Mouse (Mus musculus) mature B cell (primary cell): ENCODE data around the gene Cxcl14.

Source experiments
- in situ Hi-C: fragments of 300-500 bp; cut with MboI; formaldehyde crosslinking; loops from 2 replicates; pipeline ENCODE4 v1.14.3; 2019

The Cxcl14 gene

DNA sequence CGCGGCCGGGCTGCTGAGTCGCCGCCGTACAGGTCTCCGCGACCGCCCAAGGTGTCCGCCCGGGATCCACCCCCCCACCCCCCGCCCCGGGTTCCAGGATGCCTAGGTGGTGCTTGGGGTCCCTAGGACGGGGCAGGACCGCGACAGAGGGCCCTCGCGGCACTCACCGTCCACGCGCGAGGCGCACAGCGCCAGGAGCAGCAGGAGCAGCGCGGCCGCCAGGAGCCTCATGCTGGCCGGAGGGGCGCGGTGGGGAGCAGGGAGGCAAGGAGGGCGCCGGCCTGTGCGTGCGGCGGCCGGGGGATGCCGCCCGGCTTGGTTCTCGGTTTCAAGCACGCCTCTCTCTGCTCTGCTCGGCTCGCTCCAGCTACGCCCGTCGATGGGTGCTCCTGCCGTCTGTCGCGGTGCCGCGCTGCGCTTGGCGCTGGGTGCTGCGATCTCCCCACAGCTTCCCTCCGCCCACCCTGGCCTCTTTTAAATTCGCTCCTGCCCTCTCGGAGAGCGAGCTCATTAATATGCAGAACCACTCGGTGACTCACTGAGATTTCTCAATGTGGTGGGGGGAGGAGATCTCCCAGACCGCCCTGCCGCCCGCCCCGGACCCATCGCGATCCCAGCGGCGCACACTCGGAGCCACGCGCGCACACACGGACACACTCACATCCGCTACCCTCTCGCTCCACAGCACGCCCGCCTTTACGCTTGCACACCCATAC, at the start of gene Cxcl14:
Cxcl14 (minus strand) TSS at position 609 of the 716 bp plus-strand sequence.
- in situ Hi-C loops: no loop called here

DNA sequence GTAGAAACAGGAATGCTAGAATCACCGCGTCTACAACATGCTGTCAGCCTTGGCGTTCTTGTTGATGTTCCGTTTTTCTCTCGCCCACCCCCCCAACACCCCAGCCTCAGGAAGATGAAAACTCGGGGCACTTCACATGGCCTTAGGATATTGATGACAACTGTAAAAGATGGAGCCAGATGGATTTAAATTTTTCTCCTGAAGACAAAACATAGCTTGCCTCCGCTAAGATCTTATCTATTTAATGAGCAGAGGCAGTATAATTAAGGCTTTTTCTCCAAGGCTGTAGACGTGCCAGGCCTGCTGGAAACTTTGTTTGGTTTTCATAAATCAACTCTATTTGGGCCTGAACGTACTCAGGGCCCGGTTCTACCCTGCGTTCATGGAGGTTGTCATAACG, 48.0 kb upstream of the Cxcl14 start:
- in situ Hi-C loops: no loop called here

DNA sequence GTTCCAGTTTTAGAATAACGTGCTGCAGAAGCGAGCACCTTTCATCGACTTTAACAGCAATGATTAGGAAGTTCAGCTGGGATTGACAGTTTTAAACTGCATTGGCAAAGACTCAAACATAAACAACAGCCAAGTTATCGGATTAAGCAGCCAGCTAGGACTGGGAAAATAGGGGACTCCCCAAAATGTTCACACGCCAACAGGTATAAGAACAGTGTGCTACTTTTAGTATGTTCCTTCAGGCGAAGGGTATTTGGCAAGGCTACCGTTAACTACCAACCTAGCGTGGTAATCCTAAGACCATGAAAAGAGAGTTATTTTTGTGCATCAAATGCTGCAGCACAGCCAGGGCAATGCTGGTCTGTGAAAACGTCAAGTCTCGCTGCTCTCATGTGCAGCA, 46.1 kb upstream of the Cxcl14 start:
- in situ Hi-C loops: no loop called here

DNA sequence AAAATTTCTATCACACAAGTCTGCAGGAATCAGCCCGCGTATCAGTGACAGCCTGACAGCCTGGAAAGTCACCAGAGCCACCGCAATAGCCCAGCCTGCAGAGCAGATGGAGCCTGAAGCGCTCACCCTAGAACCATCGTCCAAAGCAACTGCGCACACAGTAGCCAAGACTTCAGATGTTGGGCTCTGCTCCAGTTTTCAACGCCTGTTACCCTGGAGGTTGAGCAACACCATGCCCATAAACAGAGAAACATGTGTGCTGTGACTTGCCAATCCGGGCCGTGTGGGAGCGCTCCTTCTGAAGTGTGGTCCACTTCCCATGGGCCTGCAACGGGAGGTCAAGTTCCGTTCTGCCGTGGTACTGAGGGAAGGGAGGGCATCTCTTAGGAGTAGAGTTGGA, 44.2 kb upstream of the Cxcl14 start:
- in situ Hi-C loops: no loop called here

DNA sequence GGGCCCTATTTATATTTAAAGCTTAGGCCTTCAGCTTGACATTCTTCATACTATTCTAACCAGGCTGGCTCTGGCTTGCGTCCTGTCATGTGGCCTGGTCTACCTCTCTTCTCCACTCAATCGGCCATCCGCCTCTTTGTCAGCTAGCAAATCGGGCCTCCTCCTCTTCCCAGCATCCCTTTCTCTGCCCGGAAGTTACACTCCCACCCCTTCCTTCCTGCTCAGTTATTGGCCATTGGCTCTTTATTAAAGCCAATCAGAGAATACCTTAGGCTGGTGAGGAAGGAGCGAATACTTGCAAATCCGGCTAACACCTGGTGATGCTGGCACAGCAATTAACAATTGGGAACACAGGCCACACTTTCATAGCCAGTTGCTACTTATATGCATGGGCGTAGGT, 43.5 kb upstream of the Cxcl14 start:
- in situ Hi-C loops: no loop called here

DNA sequence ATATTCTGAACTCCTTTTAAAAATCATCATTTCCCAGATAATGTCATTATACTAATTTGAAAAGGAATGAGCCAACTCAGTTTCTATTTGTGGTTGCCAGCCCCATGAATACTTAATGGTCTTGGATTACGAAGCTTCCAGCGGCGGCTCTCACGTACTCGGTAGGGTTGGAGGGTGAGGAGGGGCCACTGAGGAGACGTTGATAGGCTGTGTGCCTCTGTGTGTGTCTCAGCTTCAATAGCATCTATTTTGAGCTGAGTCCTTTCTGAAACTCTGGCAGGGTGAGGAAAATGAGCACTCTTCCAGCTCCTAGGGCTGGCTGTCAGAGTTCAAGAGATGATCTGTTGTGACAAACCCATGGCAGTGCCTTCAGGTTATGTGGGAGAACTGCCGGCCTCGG, 40.6 kb upstream of the Cxcl14 start:
- in situ Hi-C loops: no loop called here

DNA sequence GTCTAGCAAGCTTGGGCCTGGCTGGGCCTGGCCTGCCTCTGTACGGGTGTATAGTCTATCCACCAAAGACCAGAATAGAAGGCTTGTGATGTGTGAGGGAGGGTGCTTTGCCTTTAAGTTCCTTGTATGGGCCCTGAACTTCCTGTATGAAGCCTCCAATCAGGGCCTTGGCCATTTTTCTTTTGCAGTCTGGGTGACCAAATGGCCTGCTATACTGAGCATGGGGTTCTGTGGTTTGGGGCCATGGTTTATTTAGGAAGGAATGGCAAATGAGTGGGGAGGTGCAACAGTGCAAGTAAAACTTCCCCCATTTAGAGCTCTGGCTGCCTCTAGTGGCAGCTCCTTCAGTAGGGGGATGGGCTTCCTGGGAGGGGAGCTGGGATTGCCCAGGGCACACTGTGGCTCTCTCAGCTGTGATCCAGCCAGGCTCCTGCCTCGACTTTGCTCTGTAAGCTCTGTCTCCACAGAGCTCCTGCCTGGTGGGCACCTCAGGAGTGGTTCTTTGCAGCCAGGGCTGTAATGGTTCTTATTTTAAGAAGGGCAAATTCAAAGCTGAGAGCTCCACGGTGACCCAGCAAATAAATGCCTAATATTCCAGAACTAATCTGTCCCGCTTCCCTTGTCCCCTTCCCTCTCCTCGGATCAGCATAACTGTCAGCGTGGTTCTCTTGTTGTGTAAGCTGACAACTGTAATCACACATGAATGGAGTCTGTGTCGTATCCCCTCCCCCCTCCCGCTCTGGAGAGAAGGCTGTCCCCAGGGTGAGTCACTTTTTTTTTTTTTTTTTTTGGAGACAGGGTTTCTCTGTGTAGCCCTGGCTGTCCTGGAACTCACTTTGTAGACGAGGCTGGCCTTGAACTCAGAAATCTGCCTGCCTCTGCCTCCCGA, 38.7 kb upstream of the Cxcl14 start:
- in situ Hi-C loops: no loop called here

DNA sequence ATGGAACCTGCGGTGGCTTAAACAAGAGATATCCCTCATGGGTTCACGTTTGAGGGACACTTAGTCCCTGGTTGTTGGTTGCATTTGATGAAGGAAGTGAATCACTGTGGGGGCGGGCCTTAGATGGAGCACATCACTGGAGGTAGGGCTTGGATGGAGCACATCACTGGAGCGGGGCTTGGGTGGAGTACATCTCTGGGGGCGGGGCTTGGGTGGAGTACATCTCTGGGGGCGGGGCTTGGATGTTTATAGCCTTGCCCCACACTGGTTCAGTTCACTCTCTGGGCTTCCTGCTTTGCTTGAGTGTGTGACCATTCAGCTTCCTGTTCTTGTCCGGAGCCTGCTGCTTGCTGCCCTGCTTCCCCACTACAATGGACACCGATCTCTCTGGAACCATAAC, 37.9 kb upstream of the Cxcl14 start:
- in situ Hi-C loops: no loop called here

DNA sequence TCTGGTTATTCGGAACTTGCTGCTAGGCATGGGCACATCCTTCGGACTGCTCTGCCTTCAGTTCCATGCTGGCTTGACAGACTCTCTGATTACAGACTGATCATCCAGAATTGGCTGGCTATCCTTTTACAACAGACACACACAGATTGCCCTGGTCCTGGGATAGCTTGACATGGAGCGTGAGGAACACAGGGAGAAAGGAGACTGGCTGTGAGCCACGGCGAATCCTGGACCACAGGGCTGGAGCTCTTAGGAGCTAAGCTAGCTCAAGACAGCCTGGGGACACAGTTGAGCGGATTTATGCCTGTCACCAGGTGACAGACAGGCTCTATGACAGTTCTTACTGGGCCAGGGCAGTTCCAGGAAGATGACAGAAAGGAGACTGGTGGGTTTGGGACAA, 36.0 kb upstream of the Cxcl14 start:
- in situ Hi-C loops: no loop called here

DNA sequence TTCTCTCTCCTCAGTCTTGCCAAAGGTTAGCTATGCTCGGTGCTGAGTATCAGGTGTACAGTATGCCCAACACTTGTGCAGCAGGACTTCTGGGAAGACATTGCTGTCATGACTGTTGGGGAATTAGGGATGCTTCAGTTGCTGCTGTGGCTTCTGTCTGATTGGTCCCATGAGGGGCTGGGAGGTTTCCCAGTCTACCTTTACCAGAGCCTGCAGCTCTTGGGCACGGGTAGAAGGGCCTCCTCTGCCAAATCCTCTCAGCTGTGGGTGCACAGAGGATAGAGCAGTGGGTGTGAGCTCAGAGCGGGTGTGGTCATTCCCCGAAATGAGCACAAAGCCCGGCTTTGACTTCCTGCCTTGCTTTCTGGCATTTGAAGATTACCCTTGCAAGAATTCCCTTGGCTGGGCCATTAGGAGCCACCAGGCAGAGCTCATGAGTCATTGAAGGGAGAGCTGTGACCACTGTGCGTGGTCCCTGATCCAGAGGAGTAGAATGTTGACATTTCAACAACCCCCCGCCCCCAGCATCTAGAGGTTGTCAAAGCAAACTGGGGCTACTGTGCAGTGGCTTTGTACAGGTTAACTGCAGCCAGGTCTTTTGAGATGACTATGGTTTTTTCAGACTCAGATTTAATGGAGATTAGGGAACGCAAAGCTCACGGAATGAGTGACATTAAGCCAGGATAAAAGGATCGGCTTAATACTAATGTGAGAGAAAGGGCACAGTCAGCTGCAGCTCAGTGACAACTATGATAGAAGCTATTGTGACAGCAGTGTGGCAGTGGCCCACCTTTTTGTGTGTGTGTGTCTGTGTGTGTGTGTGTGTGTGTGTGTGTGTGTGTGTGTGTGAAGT, 34.5 kb upstream of the Cxcl14 start:
- in situ Hi-C loops: no loop called here

DNA sequence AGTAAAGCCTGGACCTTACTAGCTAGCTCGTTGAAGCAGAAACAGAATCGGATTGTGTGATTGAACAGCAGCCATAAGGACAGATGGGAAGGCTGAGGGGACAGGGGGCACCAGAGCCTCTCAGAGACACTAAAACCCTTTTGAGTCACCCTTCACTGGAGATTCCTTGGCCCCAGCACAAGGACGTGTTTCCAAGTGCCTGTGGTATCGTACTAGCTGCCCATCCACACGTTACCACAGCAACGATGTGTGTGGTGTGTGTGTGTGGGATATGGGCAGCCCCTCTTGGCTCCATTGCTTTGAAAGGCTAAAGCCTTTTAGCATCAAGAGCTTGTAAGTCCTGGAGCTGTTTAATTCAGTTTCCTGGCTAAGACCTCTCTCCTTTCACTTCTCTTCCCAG, 33.4 kb upstream of the Cxcl14 start:
- in situ Hi-C loops: no loop called here

DNA sequence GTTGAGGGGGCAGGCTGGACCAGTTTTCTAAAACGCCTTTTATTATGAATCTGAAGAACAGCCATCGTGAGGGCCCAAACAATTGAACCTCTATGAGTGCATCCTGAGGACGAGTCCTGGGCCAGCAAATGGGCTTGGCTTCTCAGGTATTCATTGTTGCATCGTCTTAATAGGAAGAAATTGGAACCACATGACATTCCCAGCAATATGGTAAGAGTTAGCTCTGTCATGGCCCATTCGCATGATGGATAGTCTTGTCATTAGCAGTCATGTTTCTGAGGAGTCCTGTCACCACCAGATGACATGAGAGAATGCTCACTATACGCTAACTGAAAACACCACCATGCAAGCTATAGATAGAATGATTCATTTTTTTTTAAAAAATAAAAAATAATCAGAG, 32.8 kb upstream of the Cxcl14 start:
- in situ Hi-C loops: no loop called here

DNA sequence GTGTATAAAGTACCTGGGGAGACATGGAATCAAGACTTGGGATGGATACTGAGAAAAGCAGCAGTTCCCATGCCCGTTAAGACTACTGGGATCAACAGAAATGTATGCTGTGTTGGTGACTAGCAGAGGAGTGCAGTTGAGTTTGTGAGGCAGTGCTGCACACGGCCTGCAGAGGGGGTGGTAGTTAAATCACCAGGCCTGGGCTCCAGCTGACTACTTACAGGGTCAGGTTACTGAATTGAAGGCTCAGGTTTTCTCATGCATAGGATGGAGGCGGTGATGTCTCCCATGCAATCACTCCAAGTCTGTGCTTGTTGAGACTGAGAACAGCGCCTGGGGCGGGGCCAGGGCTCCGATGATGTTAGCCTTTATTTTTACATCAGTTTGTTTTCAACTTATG, 31.4 kb upstream of the Cxcl14 start:
- in situ Hi-C loops: no loop called here

DNA sequence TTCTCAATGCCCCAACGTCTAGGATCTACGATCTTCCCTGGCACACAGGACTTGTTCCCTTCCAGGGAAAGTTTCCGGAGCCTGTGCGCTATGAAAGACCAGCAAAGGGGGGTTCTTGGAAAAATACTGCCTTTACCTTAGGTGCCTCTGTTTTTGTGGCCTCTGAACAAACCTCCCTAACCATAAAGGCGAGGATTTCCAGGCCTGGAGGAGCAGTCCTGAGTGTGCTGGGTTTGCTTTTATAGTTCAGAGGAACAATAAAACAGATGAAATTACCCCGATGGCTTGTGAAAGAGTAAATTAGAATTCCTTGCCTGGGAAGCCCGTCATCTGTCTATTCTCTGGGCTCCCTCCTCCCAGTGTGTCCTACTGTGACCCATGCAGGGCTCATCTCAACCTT, 25.3 kb upstream of the Cxcl14 start:
- in situ Hi-C loops: no loop called here

DNA sequence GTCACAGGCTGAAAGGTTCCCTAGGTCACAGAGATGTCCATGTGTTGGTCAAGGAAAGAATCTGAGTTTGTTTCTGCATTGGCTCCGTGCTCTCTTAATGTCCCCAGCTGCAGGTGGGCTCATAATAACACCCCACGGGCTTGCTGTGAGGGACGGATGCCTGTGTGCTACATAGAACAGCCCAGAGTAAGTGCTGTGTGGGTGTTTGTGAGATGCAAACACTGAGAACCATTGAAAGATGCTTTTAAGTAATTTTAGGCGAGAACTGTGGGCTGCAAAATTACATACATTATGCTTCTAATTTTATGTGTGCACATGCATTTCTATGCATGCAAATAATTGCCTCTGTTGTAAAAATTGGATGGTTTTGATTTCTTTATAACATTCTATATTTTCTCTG, 20.6 kb upstream of the Cxcl14 start:
- in situ Hi-C loops: no loop called here

DNA sequence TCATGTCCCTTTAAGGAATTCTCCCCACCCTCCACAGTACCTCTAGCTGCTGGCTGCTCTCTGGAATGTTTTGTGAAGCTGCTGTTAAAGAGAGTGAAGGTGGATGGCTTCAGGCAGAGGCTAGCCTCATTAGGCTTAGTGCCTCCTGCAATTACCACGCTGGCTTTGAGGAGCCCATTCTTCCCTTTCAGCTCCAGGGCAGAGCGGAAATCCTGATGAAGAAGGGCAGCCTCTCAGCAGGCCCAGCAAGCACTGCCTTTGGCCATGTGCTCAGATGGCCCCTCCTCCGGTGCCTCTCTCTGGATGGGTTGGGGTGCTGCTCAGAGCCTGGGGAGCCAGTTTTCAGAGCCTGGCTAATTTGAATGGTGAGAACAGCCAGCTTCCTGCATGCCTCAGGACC, 18.9 kb upstream of the Cxcl14 start:
- in situ Hi-C loops: no loop called here

DNA sequence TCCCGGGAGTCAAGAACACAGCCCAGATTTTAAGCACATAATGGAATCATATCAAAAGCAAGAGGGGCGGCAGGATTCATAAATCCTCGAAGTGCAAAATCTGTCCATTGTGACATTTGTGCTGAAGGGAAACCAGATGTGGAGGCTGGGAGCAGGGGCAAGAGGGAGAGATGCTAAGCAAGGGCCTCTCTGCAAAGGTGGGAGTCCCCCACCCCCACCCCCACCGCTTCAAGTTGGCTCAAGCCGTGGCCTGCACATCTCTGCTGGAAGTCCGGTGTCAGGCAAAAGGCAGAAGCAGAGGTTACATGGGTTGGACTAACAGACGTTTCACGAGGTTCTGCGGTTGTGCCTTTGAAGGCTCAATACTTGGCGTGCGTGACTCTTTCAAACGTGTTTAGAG, 8.7 kb upstream of the Cxcl14 start:
- in situ Hi-C loops: no loop called here

DNA sequence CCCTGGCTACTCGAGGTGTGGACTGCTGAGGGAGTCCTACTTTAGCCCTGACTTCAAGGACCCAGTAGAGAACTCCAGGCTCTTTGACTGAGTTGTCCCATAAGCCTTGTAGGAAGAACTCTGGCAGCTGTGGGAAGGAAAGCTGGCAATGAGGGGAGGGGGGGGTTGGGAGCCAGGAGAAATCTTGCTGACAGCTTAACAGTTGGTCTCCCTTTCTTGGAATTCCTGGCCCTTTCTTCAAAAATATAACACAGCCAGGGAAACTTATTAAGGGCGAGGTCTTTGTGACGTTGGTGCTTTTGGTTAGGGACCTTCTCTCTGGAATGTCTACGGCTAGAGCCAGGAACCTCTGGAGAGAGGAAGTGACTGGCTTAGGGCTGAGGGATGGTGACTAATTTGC, 8.1 kb upstream of the Cxcl14 start:
- in situ Hi-C loops: no loop called here

DNA sequence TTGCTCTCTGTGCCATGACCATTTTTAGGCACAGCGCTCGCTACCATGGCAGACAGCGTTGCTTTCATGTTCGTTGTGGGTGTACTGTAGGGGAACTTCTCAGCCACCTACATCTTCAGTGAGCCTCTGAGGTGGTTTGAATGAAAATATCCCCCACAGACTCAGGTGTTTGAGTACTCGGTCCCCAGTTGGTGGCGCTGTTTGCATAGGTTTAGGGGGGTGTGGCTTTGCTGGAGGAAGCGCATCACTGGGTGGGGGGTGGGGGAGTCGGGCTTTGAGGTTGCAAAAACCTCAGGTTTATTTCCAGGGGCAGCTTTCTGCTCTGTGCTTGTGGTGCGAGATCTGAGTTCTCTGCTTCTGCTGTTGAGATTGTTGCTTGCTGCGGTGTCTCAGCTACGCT, 3.0 kb upstream of the Cxcl14 start:
- in situ Hi-C loops: no loop called here

DNA sequence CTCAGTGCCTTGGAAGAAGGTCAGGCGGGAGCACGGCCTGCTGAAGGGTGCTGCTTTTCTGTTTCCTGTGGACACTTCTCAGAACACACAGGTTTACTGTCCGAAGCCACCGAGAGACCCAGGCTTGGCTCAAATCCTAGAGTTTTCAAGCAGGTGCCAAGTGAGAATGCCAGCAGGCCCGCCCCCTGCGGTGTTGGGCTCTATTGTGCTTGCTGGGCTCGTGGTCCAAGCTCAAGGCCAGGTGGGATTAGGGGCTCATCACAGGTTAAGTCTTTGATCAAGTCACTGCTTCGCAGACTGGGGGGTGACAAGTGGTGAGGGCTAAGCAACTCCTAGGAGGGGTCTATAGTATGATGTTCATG, 289 bp upstream of the Cxcl14 start:
- in situ Hi-C loops: no loop called here

DNA sequence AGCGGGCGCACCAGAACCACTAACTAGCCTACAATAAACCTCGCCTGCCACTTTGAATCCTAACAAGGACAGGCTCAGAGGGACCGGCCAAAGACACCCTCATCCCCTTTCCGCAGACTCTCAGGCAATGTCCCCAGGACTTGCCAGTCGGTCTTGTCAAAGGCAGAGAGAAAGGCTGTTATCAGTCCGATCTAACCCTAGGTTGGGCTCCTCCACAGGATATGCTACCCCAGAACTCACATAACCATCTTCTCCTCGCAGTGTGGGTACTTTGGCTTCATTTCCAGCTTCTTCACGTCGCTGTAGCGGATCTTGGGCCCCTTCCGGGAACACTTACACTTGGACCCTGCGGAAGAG, 787 bp downstream of the Cxcl14 start:
- in situ Hi-C loops: no loop called here

DNA sequence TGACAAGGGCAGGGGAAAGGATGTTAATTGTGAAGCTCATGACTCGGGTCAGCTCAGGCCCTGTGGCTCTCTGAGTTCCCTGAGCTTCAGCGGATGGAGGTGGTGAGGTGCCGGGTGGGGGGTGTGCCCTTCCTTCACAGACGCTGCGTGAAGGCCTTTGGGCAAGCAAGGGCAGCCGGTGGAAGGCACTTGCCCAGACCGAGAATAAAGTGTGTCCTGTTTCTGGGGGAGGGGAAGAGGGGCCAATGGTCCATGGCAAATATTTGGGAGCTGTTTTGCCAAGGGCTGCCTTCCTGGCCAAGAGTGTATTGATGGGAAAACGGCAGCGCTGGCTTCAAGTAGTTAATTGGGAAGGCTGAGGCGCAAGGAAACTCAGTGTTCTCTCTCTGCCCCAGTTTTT, 1.4 kb downstream of the Cxcl14 start:
- in situ Hi-C loops: no loop called here

DNA sequence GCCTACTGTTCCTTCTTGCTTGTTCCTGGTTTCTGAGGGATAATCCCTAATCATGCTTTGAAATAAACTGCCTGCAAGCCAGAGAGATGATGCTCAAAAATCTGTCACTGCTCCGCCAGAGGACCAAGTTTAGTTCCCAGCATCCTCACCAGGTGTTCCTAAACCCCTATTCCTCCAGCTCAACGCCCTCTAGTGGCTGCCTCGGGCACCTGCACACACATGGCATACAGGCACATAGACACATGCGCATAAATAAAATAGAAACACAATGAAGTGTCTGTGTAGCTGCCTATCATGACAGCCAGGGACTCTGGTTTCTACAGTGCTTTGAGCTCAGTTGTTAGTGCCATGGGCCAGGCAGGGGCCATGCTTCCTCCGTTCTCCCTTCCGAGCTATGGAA, 6.4 kb downstream of the Cxcl14 start:
- in situ Hi-C loops: no loop called here
